Mouse (Mus musculus) midbrain, embryonic 16.5 days (tissue): ENCODE measurements around the gene Zfp74. TPM values are rescaled to one million over a fixed set of nuclear protein-coding genes. Genes with fewer than 3 reads are reported as not detected.

Experiments used
- ATAC-seq: fragments of 200-750 bp; cut with Nextera tagmentation; 2 replicates; pipeline ENCODE4 v1.8.0; 2017; ENCODE audit warnings: moderate TSS enrichment
- H3K27ac ChIP-seq: fragments of 300-500 bp; sonication (generic); 2 replicates; pipeline ENCODE4 v1.5.1; 2014; ENCODE audit warnings: mild to moderate bottlenecking, low read length, mixed read lengths
- H3K27me3 ChIP-seq: fragments of 300-500 bp; sonication (generic); 2 replicates; pipeline ENCODE4 v1.6.1; 2014; ENCODE audit warnings: low read depth, low read length, mixed read lengths; ENCODE audit not compliant: control insufficient read depth, insufficient read depth
- H3K36me3 ChIP-seq: fragments of 300-500 bp; sonication (generic); 2 replicates; pipeline ENCODE4 v1.6.1; 2014; ENCODE audit warnings: mild to moderate bottlenecking, low read length, moderate library complexity, mixed read lengths; ENCODE audit not compliant: control insufficient read depth, insufficient read depth
- H3K4me1 ChIP-seq: fragments of 300-500 bp; sonication (generic); 2 replicates; pipeline ENCODE4 v1.6.1; 2014; ENCODE audit warnings: mild to moderate bottlenecking, low read length, mixed read lengths; ENCODE audit not compliant: control insufficient read depth, insufficient read depth
- H3K4me2 ChIP-seq: fragments of 300-500 bp; sonication (generic); 2 replicates; pipeline ENCODE4 v1.6.1; 2014; ENCODE audit warnings: mild to moderate bottlenecking, low read length, mixed read lengths
- H3K4me3 ChIP-seq: fragments of 300-500 bp; sonication (generic); 2 replicates; pipeline ENCODE4 v1.5.1; 2014; ENCODE audit warnings: low read depth, mild to moderate bottlenecking, low read length, moderate library complexity, mixed read lengths
- H3K9ac ChIP-seq: fragments of 300-500 bp; sonication (generic); 2 replicates; pipeline ENCODE4 v1.6.1; 2014; ENCODE audit warnings: low read depth, low read length, mixed read lengths
- H3K9me3 ChIP-seq: fragments of 300-500 bp; sonication (generic); replicated peaks from 2 replicates; pipeline ENCODE4 v1.6.1; 2014; ENCODE audit warnings: mild to moderate bottlenecking, low read length, mixed read lengths; ENCODE audit not compliant: control insufficient read depth, poor library complexity, severe bottlenecking
- WGBS: fragments of 180-500 bp; shearing (Covaris S2); extraction: QIAGEN DNeasy Blood & Tissue Kit; methylation state at CpG from one replicate; pipeline ENCODE4 v1.1.7; 2014; 5-methylcytosine and 5-hydroxymethylcytosine counted together
- microRNA-seq: library from miRNA; unstranded; fragments of <30 nt; microRNA quantifications from one replicate; pipeline ENCODE4, GENCODE M21; 2017
- polyA plus RNA-seq: library from polyadenylated mRNA; unstranded; fragments of >200 nt; fragmentation: Nextera tagmentation; extraction: Ambion mirVana; gene quantifications from 2 replicates; pipeline ENCODE4 v1.2.1, GENCODE M21; 2015

Zfp74 gene
- polyA plus RNA-seq, 1 experiment from 2014 or later = 26.7 TPM

DNA sequence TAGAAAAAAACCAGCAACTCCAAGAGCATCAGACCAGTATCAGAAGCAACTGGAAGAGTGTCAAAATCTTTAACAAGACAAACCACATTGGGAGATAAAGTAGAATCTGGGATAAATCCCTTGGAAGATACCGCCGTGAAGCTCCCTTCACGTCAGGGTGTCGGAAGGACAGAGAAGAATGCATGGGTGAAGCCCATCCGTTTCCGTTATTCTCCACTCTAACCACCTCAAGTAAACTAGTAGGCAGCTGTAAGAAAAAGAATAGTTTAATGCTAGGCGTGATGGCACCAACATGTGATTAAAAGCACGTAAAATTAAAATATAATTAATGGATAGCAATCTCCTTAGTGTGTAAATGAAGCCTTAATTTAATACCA lies 47.2 kb downstream of the Zfp74 start:
- Histone ChIP-seq H3K27me3 (no peaks in the 10 kb centered on the region), H3K27ac (peak overlapping the region; percentile 85), H3K4me3 (peak overlapping the region; percentile 70), H3K36me3 (peaks cover 10% of the 10 kb centered on the region), H3K9me3 (no peaks in the 10 kb centered on the region), H3K4me2 (peak overlapping the region; percentile 60), H3K9ac (peak overlapping the region; percentile 42; the same call in 1 of the 2 replicates), H3K4me1 (peaks cover 30% of the 10 kb centered on the region)
- WGBS = 12% methylated on average over 8 of the region's 8 CpGs
- 0 out of 2 replicates have a peak, but pooled peaks have one; percentile 27 for ATAC-seq

- Histone ChIP-seq H3K9me3 (no peaks in the 10 kb centered on the region), H3K36me3 (peaks cover 13% of the 10 kb centered on the region), H3K4me2 (peak within 1 kb of the TSS; percentile 60), H3K27ac (peak within 1 kb of the TSS; percentile 85), H3K4me3 (peak within 1 kb of the TSS; percentile 70), H3K27me3 (no peaks in the 10 kb centered on the region), H3K4me1 (peaks cover 30% of the 10 kb centered on the region), H3K9ac (peak within 1 kb of the TSS; percentile 74)
- WGBS = under 1% methylated on average over 22 of the region's 22 CpGs
- ATAC-seq = peak; percentile 90
These were observed 47.8 kb downstream of the Zfp74 start, which contains the start of gene Zfp27 for GRCm38 (mm10) chr7:29905966-29906681. Zfp27 (minus strand) TSS chr7:29906572.

DNA sequence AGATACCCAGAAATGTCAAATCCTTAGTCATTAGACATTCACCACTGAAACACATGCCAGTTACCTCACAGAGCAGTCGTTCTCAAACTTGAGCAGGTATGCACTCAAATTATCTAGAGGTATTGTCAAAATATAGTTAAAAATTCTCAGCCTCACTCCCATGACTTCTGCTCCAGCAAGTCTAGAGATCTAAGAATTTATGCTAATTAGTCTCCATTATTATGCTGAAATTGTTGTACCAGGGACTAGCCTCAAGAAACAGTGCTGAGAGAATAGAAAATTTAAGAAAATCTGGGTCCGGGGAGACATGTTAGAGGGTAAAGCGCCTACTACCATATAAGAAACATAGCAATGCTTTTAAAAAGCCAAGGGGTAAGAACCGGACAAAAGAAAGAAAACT lies 49.8 kb downstream of the Zfp74 start:
- Histone ChIP-seq H3K9me3 (no peaks in the 10 kb centered on the region), H3K9ac (no peak overlapping the region), H3K4me2 (no peak overlapping the region), H3K4me3 (no peak overlapping the region), H3K27me3 (no peaks in the 10 kb centered on the region), H3K27ac (no peak overlapping the region), H3K36me3 (peaks cover 27% of the 10 kb centered on the region), H3K4me1 (peaks cover 15% of the 10 kb centered on the region)
- no peak for ATAC-seq
- WGBS = 94% methylated on average over 4 of the region's 4 CpGs

DNA sequence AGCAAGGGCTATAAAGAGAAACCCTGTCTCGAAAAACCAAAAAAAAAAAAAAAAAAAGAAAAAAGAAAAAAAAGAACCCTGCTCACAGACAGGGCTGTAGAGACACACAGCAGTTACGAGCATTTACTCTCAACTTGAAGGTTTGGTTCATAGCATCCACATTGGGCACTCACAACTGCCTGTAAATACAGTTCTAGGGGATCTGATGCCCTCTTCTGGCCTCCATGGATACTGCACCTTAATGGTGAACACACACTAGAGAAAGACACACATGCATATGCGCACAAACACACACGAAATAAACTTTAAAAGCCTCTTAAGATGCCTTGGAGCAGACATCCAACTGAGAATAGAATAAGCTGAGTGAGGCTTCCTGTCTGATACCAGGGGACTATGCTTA lies 55.5 kb downstream of the Zfp74 start:
- Histone ChIP-seq H3K9ac (no peak overlapping the region), H3K27me3 (no peaks in the 10 kb centered on the region), H3K4me1 (no peaks in the 10 kb centered on the region), H3K36me3 (peaks cover 74% of the 10 kb centered on the region), H3K4me2 (no peak overlapping the region), H3K9me3 (peaks cover 26% of the 10 kb centered on the region), H3K4me3 (no peak overlapping the region), H3K27ac (no peak overlapping the region)
- WGBS = 98% methylated on average over 4 of the region's 4 CpGs
- ATAC-seq = no peak

DNA sequence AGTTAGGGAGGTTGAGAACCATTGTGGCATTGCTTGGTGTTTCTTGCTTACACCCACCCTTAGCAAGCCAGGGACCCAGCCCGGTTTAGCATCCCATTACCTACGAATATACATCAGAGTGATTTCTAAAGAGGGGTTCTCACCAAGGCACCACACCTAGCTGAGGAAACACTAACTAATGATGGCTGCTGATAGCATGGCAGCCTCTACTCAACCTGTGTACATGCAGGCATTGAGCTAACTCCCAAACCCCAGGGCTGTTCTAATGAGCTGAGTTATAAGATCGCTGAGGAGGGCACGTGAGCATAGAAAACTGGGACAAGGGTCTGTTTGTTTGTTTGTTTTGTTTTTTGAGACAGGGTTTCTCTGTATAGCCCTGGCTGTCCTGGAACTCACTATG lies 61.1 kb downstream of the Zfp74 start:
- peaks cover 26% of the 10 kb centered on the region for H3K9me3 ChIP-seq
- H3K9ac ChIP-seq = no peak overlapping the region
- H3K27me3 ChIP-seq = no peaks in the 10 kb centered on the region
- H3K4me3 ChIP-seq = no peak overlapping the region
- peaks cover 78% of the 10 kb centered on the region for H3K36me3 ChIP-seq
- WGBS = 94% methylated on average over 4 of the region's 4 CpGs
- H3K27ac ChIP-seq = no peak overlapping the region
- H3K4me1 ChIP-seq = no peaks in the 10 kb centered on the region
- no peak overlapping the region for H3K4me2 ChIP-seq
- no peak for ATAC-seq

- no peaks in the 10 kb centered on the region for H3K27me3 ChIP-seq
- no peak overlapping the region for H3K9ac ChIP-seq
- H3K27ac ChIP-seq = no peak overlapping the region
- H3K36me3 ChIP-seq = peaks cover 61% of the 10 kb centered on the region
- H3K4me2 ChIP-seq = no peak overlapping the region
- 99% methylated on average over 7 of the region's 7 CpGs for WGBS
- no peak overlapping the region for H3K4me3 ChIP-seq
- H3K9me3 ChIP-seq = peaks cover 32% of the 10 kb centered on the region
- no peak for ATAC-seq
- no peaks in the 10 kb centered on the region for H3K4me1 ChIP-seq
These were observed 63.4 kb downstream of the Zfp74 start for GRCm38 (mm10) chr7:29890501-29890900.

- H3K27ac ChIP-seq = no peak overlapping the region
- H3K9me3 ChIP-seq = peaks cover 7% of the 10 kb centered on the region; the same call in 1 of the 2 replicates
- H3K36me3 ChIP-seq = peaks cover 15% of the 10 kb centered on the region
- no peak overlapping the region for H3K4me3 ChIP-seq
- H3K27me3 ChIP-seq = no peaks in the 10 kb centered on the region
- WGBS = 91% methylated on average over 7 of the region's 7 CpGs
- no peak overlapping the region for H3K4me2 ChIP-seq
- H3K4me1 ChIP-seq = no peaks in the 10 kb centered on the region
- no peak overlapping the region for H3K9ac ChIP-seq
- ATAC-seq = no peak
These were observed 73.0 kb downstream of the Zfp74 start for GRCm38 (mm10) chr7:29880916-29881315.

Small RNA genes lying within 50 kb of the gene (microRNA-seq; reads per million reads assigned to microRNA genes)
- not detected for gene Mir7668

Other genes with a start within 250 kb of the Zfp74 start
- gene Catsperg2, start 227.1 kb downstream of the Zfp74 start, polyA plus RNA-seq = 1.0 and 1.1 TPM in 2 replicates
- gene Zfp84, start 185.5 kb downstream of the Zfp74 start, polyA plus RNA-seq = 15.4 and 17.6 TPM in 2 replicates
- 14.0 and 14.8 TPM in 2 replicates for gene Zfp30, start 170.1 kb downstream of the Zfp74 start, polyA plus RNA-seq
- gene Zfp790, start 138.0 kb downstream of the Zfp74 start, polyA plus RNA-seq = 32.2 and 32.3 TPM in 2 replicates
- gene Zfp940, start 100.4 kb downstream of the Zfp74 start, polyA plus RNA-seq = 17.4 and 17.9 TPM in 2 replicates
- 23.7 and 26.7 TPM in 2 replicates for gene Zfp420, start 94.1 kb downstream of the Zfp74 start, polyA plus RNA-seq
- gene Zfp27, start 47.5 kb downstream of the Zfp74 start, polyA plus RNA-seq = 14.0 and 14.7 TPM in 2 replicates
- gene Zfp383, start 45.9 kb downstream of the Zfp74 start, polyA plus RNA-seq = 7.4 and 7.7 TPM in 2 replicates
- 3.4 and 4.3 TPM in 2 replicates for gene Zfp568, start 29.9 kb upstream of the Zfp74 start, polyA plus RNA-seq
- 13.4 and 13.7 TPM in 2 replicates for gene Zfp14, start 97.3 kb upstream of the Zfp74 start, polyA plus RNA-seq
- gene Zfp82, start 118.8 kb upstream of the Zfp74 start, polyA plus RNA-seq = 10.2 and 13.4 TPM in 2 replicates
- 2.0 and 3.2 TPM in 2 replicates for gene Gm26920, start 136.3 kb upstream of the Zfp74 start, polyA plus RNA-seq
- gene Zfp566, start 136.4 kb upstream of the Zfp74 start, polyA plus RNA-seq = 18.1 and 18.7 TPM in 2 replicates
- gene Zfp260, start 140.7 kb upstream of the Zfp74 start, polyA plus RNA-seq = 79.5 and 87.9 TPM in 2 replicates
- gene Zfp382, start 167.9 kb upstream of the Zfp74 start, polyA plus RNA-seq = 24.5 and 26.6 TPM in 2 replicates
- gene Zfp146, start 215.7 kb upstream of the Zfp74 start, polyA plus RNA-seq = 10.8 and 13.4 TPM in 2 replicates
- 5.9 and 8.5 TPM in 2 replicates for gene Cox7a1, start 230.1 kb upstream of the Zfp74 start, polyA plus RNA-seq
- gene Capns1, start 244.7 kb upstream of the Zfp74 start, polyA plus RNA-seq = 64.8 and 65.3 TPM in 2 replicates